Mouse (Mus musculus) intestine, embryonic 16.5 days (tissue): ENCODE data around the gene Ces2h. TPM values are rescaled to one million over a fixed set of nuclear protein-coding genes. Genes with fewer than 3 reads are reported as not detected.
"Not testable (repeated sequence)": the region's sequence is repeated elsewhere in the genome, so short reads cannot be mapped to it uniquely, and the experiment has no call there.

Experiments
- ATAC-seq: fragments of 200-750 bp; cut with Nextera tagmentation; 2 replicates; pipeline ENCODE4 v1.8.0; 2017; ENCODE audit warnings: moderate TSS enrichment, moderate library complexity
- H3K27ac ChIP-seq: fragments of 300-500 bp; sonication (generic); 2 replicates; pipeline ENCODE4 v1.5.1; 2014; ENCODE audit warnings: mild to moderate bottlenecking, low read length
- H3K27me3 ChIP-seq: fragments of 300-500 bp; sonication (generic); replicated peaks from 2 replicates; pipeline ENCODE4 v1.6.1; 2014; ENCODE audit warnings: low read length, control low read depth, mixed read lengths; ENCODE audit not compliant: control insufficient read depth, insufficient read depth
- H3K36me3 ChIP-seq: fragments of 300-500 bp; sonication (generic); 2 replicates; pipeline ENCODE4 v1.6.1; 2014; ENCODE audit warnings: low read length, control low read depth; ENCODE audit not compliant: control insufficient read depth, insufficient read depth
- H3K4me1 ChIP-seq: fragments of 300-500 bp; sonication (generic); 2 replicates; pipeline ENCODE4 v1.6.1; 2014; ENCODE audit warnings: low read length, control low read depth, mixed read lengths; ENCODE audit not compliant: control insufficient read depth, insufficient read depth
- H3K4me2 ChIP-seq: fragments of 300-500 bp; sonication (generic); 2 replicates; pipeline ENCODE4 v1.6.1; 2014; ENCODE audit warnings: low read depth, low read length, control low read depth
- H3K4me3 ChIP-seq: fragments of 300-500 bp; sonication (generic); 2 replicates; pipeline ENCODE4 v1.5.1; 2014; ENCODE audit warnings: mild to moderate bottlenecking, low read length
- H3K9ac ChIP-seq: fragments of 300-500 bp; sonication (generic); 2 replicates; pipeline ENCODE4 v1.6.1; 2014; ENCODE audit warnings: low read depth, low read length
- H3K9me3 ChIP-seq: fragments of 300-500 bp; sonication (generic); 2 replicates; pipeline ENCODE4 v1.6.1; 2016; ENCODE audit warnings: low read length, control low read depth; ENCODE audit not compliant: control insufficient read depth
- WGBS: fragments of 180-500 bp; shearing (Covaris S2); extraction: QIAGEN DNeasy Blood & Tissue Kit; methylation state at CpG from one replicate; pipeline ENCODE4 v1.1.7; 2014; 5-methylcytosine and 5-hydroxymethylcytosine counted together
- polyA plus RNA-seq: library from polyadenylated mRNA; unstranded; fragments of >200 nt; fragmentation: Nextera tagmentation; extraction: Ambion mirVana; gene quantifications from 2 replicates; pipeline ENCODE4 v1.2.1, GENCODE M21; 2015

Ces2h gene
- polyA plus RNA-seq, 1 experiment from 2014 or later = 0.05 TPM

DNA sequence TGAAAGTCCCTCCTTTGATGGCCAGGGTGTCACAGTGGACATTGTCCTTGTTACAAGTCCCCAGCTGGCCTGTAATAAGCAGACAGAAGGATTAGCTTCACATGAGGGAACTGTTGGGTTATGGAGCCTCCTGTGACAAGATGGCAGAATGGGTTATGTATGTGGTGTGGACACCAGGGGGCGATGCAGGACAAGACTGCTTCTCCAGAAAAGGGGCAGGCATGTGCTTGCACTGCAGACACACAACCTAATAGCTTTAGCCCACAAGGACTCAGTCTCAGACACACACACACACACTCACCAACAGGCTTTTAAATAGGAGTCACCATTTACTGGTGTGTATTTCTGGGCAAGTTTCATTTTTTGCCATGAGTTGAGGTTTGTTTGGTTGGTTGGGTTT, 66.1 kb downstream of the Ces2h start:
- Histone ChIP-seq H3K27me3 (no peaks in the 10 kb centered on the region), H3K9me3 (no peaks in the 10 kb centered on the region), H3K36me3 (no peaks in the 10 kb centered on the region), H3K4me2 (no peak overlapping the region), H3K4me1 (no peaks in the 10 kb centered on the region), H3K9ac (no peak overlapping the region), H3K4me3 (no peak overlapping the region), H3K27ac (no peak overlapping the region)
- no peak for ATAC-seq
- 0% methylated on average over 1 of the region's 1 CpGs for WGBS

DNA sequence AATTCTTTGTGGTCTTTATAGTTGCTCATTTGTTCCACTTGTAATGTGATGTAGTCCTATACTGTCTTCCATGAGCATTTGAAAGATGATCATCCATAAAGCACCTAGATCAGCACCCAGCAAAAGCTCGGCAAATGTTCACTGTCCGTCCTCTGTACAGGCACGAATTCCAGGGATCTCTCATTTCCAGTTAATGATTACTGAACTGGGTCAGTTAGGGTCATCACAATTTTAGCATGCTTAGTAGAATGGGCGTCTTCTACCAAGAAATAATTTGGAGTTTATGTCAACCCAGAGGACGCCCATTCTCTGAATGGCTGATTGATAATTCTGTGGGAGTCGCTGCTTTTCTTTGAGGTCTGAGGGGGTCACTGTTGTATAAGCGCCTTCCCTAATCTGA, 67.3 kb downstream of the Ces2h start:
- H3K9me3 ChIP-seq, H3K27ac ChIP-seq, H3K4me2 ChIP-seq, H3K4me1 ChIP-seq, H3K4me3 ChIP-seq, H3K27me3 ChIP-seq, H3K9ac ChIP-seq, H3K36me3 ChIP-seq, ATAC-seq: not testable (repeated sequence)
- 53% methylated on average over 7 of the region's 7 CpGs for WGBS

DNA sequence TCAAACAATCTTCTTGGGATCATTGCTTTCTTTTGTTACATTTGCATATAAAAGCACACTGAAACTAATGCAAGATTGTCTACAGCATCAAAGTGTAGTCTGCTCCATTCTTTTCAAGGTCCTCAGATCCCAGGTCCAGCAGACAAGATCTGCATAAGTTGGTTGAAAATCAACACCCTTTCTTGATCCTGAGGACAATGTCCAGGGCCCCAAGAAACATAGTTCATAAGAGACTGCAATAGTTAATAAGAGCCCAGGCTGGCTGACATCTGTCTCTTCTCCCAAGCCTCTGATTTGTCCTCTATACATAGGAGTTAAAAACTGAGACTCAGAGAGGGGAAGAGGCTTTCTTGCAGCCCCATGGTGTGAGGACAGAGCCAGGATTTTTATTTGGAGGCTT, 68.3 kb downstream of the Ces2h start:
- H3K36me3 ChIP-seq = no peaks in the 10 kb centered on the region
- H3K4me3 ChIP-seq = no peak overlapping the region
- no peaks in the 10 kb centered on the region for H3K27me3 ChIP-seq
- H3K9ac ChIP-seq = no peak overlapping the region
- H3K27ac ChIP-seq = no peak overlapping the region
- ATAC-seq = no peak
- no peak overlapping the region for H3K4me2 ChIP-seq
- no peaks in the 10 kb centered on the region for H3K9me3 ChIP-seq
- no peaks in the 10 kb centered on the region for H3K4me1 ChIP-seq

Other genes starting within 250 kb of the Ces2h start
- gene Ces2b, start 169.3 kb upstream of the Ces2h start, polyA plus RNA-seq = 0.92 and 0.95 TPM in 2 replicates
- gene Ces2c, start 153.8 kb upstream of the Ces2h start, polyA plus RNA-seq = 2.5 and 2.7 TPM in 2 replicates
- 63.9 and 95.6 TPM in 2 replicates for gene Ces2e, start 74.6 kb upstream of the Ces2h start, polyA plus RNA-seq
- gene Ces2f, start 53.5 kb upstream of the Ces2h start, polyA plus RNA-seq = not detected in 2 replicates
- 0.80 and 0.97 TPM in 2 replicates for gene Ces2g, start 39.1 kb upstream of the Ces2h start, polyA plus RNA-seq
- not detected in 2 replicates for gene Ces3a, start 47.7 kb downstream of the Ces2h start, polyA plus RNA-seq
- not detected in 2 replicates for gene Ces3b, start 82.9 kb downstream of the Ces2h start, polyA plus RNA-seq
- not detected in 2 replicates for gene Ces4a, start 130.9 kb downstream of the Ces2h start, polyA plus RNA-seq
- 27.4 and 28.2 TPM in 2 replicates for gene Cbfb, start 169.8 kb downstream of the Ces2h start, polyA plus RNA-seq
- 20.6 and 21.7 TPM in 2 replicates for gene D230025D16Rik, start 224.3 kb downstream of the Ces2h start, polyA plus RNA-seq